Mouse (Mus musculus) thymus, postnatal 4 days (tissue): ENCODE measurements around the gene Got1.
"Not testable (repeated sequence)": the region's sequence is repeated elsewhere in the genome, so short reads cannot be mapped to it uniquely, and the experiment has no call there.

Experiments
- DNase-seq: peaks from one replicate; pipeline ENCODE4 v3.0.0; 2021

The Got1 gene

GRCm38 (mm10) chr19:43520402-43520801 is 4.0 kb downstream of the Got1 start:
- DNase-seq, result peak; percentile 24

- DNase-seq, result no peak
These were observed 5.2 kb downstream of the Got1 start for GRCm38 (mm10) chr19:43519226-43519625.

GRCm38 (mm10) chr19:43518261-43518660 is 6.1 kb downstream of the Got1 start:
- no peak for DNase-seq

- no peak for DNase-seq
These were observed 6.6 kb downstream of the Got1 start for GRCm38 (mm10) chr19:43517808-43518207.

- no peak for DNase-seq
These were observed 7.1 kb downstream of the Got1 start for GRCm38 (mm10) chr19:43517320-43517719.

GRCm38 (mm10) chr19:43516397-43517035 is 7.9 kb downstream of the Got1 start:
- no peak for DNase-seq

- DNase-seq, result no peak
These were observed 8.6 kb downstream of the Got1 start for GRCm38 (mm10) chr19:43515668-43516396.

- DNase-seq, result no peak
These were observed 10.5 kb downstream of the Got1 start for GRCm38 (mm10) chr19:43513874-43514273.

GRCm38 (mm10) chr19:43511621-43512620 is 12.5 kb downstream of the Got1 start:
- no peak for DNase-seq

GRCm38 (mm10) chr19:43510436-43511220 is 13.8 kb downstream of the Got1 start:
- no peak for DNase-seq

- DNase-seq, result no peak
These were observed 19.0 kb downstream of the Got1 start for GRCm38 (mm10) chr19:43505441-43505840.

GRCm38 (mm10) chr19:43503593-43503992 is 20.8 kb downstream of the Got1 start:
- DNase-seq, result not testable (repeated sequence)

- no peak for DNase-seq
These were observed 21.8 kb downstream of the Got1 start for GRCm38 (mm10) chr19:43502630-43503029.

GRCm38 (mm10) chr19:43498874-43499273 is 25.5 kb downstream of the Got1 start:
- DNase-seq, result no peak

GRCm38 (mm10) chr19:43497440-43497839 is 27.0 kb downstream of the Got1 start:
- no peak for DNase-seq

- DNase-seq, result peak; percentile 47
These were observed 28.6 kb downstream of the Got1 start for GRCm38 (mm10) chr19:43495846-43496245.

GRCm38 (mm10) chr19:43494914-43495313 is 29.5 kb downstream of the Got1 start:
- no peak for DNase-seq

GRCm38 (mm10) chr19:43493878-43494277 is 30.5 kb downstream of the Got1 start:
- DNase-seq, result no peak

- DNase-seq, result not testable (repeated sequence)
These were observed 31.1 kb downstream of the Got1 start for GRCm38 (mm10) chr19:43493316-43493715.

GRCm38 (mm10) chr19:43487429-43487828 is 37.0 kb downstream of the Got1 start:
- DNase-seq, result peak; percentile 40

GRCm38 (mm10) chr19:43480512-43480911 is 43.9 kb downstream of the Got1 start:
- no peak for DNase-seq

- DNase-seq, result no peak
These were observed 45.0 kb downstream of the Got1 start for GRCm38 (mm10) chr19:43479431-43479830.
